Mouse (Mus musculus) kidney, postnatal 0 days (tissue): Measurements from ENCODE around the gene Serpinb2. TPM values are rescaled to one million over a fixed set of nuclear protein-coding genes. Genes with fewer than 3 reads are reported as not detected.
A peak's percentile ranks its signal among the peaks of the same experiment; 100 is the strongest.

Source experiments
- ATAC-seq: fragments of 200-750 bp; cut with Nextera tagmentation; replicated peaks from 2 replicates; pipeline ENCODE4 v1.8.0; 2017; ENCODE audit warnings: low read depth, moderate number of reproducible peaks, moderate TSS enrichment, moderate library complexity; ENCODE audit not compliant: low FRiP score
- DNase-seq: peaks from one replicate; pipeline ENCODE4 v3.0.0-alpha.2; 2016; ENCODE audit warnings: low spot score
- H3K27ac ChIP-seq: fragments of 300-500 bp; sonication (generic); 2 replicates; pipeline ENCODE4 v1.5.1; 2014; ENCODE audit warnings: mild to moderate bottlenecking
- H3K27me3 ChIP-seq: fragments of 300-500 bp; sonication (generic); 2 replicates; pipeline ENCODE4 v1.6.1; 2014; ENCODE audit warnings: low read length, mixed read lengths; ENCODE audit not compliant: insufficient read depth
- H3K36me3 ChIP-seq: fragments of 300-500 bp; sonication (generic); 2 replicates; pipeline ENCODE4 v1.6.1; 2014; ENCODE audit warnings: low read length, mixed read lengths; ENCODE audit not compliant: insufficient read depth
- H3K4me1 ChIP-seq: fragments of 300-500 bp; sonication (generic); replicated peaks from 2 replicates; pipeline ENCODE4 v1.6.1; 2014; ENCODE audit warnings: antibody characterized with exemption, low read length, mixed read lengths; ENCODE audit not compliant: insufficient read depth
- H3K4me2 ChIP-seq: fragments of 300-500 bp; sonication (generic); 2 replicates; pipeline ENCODE4 v1.6.1; 2014; ENCODE audit warnings: mild to moderate bottlenecking, low read length, moderate library complexity, mixed read lengths
- H3K4me3 ChIP-seq: fragments of 300-500 bp; sonication (generic); replicated peaks from 2 replicates; pipeline ENCODE4 v1.5.1; 2014; ENCODE audit warnings: low read depth, low read length
- H3K9ac ChIP-seq: fragments of 300-500 bp; sonication (generic); 2 replicates; pipeline ENCODE4 v1.6.1; 2014; ENCODE audit warnings: low read depth, low read length
- H3K9me3 ChIP-seq: fragments of 300-500 bp; sonication (generic); replicated peaks from 2 replicates; pipeline ENCODE4 v1.6.1; 2016; ENCODE audit warnings: low read length, inconsistent platforms, mixed read lengths
- CTCF ChIP-seq: IDR thresholded peaks from 2 replicates; pipeline ENCODE4 v1.5.1; 2016; ENCODE audit warnings: antibody characterized with exemption, low read depth, mild to moderate bottlenecking, moderate library complexity
- WGBS: fragments of 180-500 bp; shearing (Covaris S2); extraction: QIAGEN DNeasy Blood & Tissue Kit; methylation state at CpG from one replicate; pipeline ENCODE4 v1.1.7; 2014; 5-methylcytosine and 5-hydroxymethylcytosine counted together
- polyA plus RNA-seq: library from polyadenylated mRNA; unstranded; fragments of >200 nt; fragmentation: Nextera tagmentation; extraction: Ambion mirVana; gene quantifications from 2 replicates; pipeline ENCODE4 v1.2.1, GENCODE M21; 2015

Gene Serpinb2
- polyA plus RNA-seq: not detected in 2 replicates

DNA sequence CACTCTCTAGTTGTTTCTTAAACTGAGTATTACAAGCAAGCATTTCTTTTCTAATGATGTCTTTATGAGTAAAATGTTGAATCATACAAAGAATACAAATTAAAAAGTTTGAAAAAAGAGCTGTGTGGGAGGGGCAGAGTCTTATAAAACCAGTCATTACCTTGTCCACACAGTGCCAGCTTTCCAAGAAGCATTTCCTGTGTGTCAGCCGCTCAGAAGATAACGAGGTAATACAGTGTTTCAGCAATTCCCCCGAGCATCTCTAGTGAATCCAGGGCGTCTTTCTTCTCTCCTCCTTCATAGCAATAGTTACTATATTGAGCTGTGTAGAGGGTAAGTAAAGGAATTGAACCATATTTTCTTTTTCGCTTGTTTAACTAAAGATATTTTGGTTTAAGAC lies at the start of gene Serpinb2:
Gene Serpinb2 (plus strand): TSS at position 172 of the 400 bp plus-strand sequence.
- ATAC-seq (no peak), DNase-seq (no peak)
- Histone ChIP-seq H3K4me1 (no peaks in the 10 kb centered on the region), H3K4me3 (no peak within 1 kb of the TSS), H3K27ac (no peak within 1 kb of the TSS), H3K9ac (no peak within 1 kb of the TSS), H3K36me3 (no peaks in the 10 kb centered on the region), H3K9me3 (no peaks in the 10 kb centered on the region), H3K4me2 (no peak within 1 kb of the TSS), H3K27me3 (no peaks in the 10 kb centered on the region)
- WGBS: 52% methylated on average over 5 of the region's 5 CpGs
- no peak for TF ChIP-seq CTCF

DNA sequence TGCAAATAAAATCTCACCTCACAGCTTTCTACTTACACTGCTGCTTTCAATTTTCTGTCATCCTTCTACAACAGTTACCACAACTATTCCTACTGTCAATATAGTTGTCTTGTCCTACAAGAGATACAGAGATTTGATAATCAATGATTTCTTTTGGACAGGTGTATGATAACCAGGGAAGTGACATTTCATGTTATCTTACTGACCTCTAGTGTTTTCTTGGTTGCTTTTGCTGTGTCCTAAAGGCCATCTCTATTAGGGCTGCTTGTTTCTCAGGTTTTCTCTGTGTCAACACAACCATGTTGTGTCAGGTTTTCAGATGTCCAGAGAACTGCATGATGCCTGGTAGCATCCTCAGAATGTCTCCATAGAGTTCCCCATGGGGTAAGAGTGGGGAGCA lies 31.3 kb upstream of the Serpinb2 start:
- Histone ChIP-seq H3K4me1 (no peaks in the 10 kb centered on the region), H3K4me2 (no peak overlapping the region), H3K4me3 (no peak overlapping the region), H3K27me3 (no peaks in the 10 kb centered on the region), H3K9ac (no peak overlapping the region), H3K36me3 (no peaks in the 10 kb centered on the region), H3K9me3 (no peaks in the 10 kb centered on the region), H3K27ac (no peak overlapping the region)
- DNase-seq (no peak), ATAC-seq (no peak)
- no peak for TF ChIP-seq CTCF

DNA sequence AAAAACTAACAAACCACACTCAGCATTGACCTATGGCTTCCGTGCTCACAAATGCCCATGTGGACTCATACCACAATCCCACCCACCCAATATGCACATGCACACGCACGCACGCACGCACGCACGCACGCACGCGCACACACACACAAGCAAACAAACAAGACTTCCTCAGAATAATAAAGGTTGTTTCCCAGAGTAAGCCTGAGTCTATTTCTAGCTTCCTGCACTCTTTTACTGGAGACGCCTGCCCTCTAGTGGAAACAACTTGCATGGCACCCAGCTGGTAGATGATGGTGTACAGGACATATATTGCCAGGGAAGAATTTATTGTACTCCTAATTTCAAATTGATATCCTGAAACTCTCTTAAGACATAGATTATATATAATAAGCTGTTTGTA lies 29.8 kb upstream of the Serpinb2 start:
- no peak overlapping the region for H3K4me2 ChIP-seq
- WGBS: 23% methylated on average over 11 of the region's 11 CpGs
- TF ChIP-seq CTCF: peak; percentile 96

DNA sequence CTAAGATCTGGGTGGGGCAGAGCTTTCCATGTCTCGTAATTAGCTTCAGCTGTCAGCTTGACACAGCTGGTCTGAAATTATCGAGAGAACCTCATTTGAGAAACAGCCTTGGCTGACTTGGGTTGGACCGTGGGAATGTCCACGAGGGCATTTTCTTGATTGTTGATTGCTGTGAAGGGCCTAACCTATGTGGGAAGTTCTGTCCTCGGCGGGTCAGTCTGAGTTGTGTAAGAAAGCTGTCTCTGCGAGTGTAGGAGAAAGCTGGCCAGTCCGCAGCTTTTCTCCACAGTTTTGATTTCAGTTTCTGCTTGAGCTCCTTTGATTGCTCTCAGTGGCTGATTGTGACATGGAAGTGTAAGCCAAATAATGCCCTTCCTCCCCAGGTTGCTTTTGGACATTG lies 21.6 kb upstream of the Serpinb2 start:
- Histone ChIP-seq H3K36me3 (no peaks in the 10 kb centered on the region), H3K9me3 (no peaks in the 10 kb centered on the region), H3K4me3 (no peak overlapping the region), H3K27ac (no peak overlapping the region), H3K27me3 (no peaks in the 10 kb centered on the region), H3K4me2 (no peak overlapping the region), H3K4me1 (no peaks in the 10 kb centered on the region), H3K9ac (no peak overlapping the region)
- ATAC-seq: no peak
- 70% methylated on average over 8 of the region's 8 CpGs for WGBS
- DNase-seq: no peak
- TF ChIP-seq CTCF: no peak

More for the DNA sequence above, 29.8 kb upstream of the Serpinb2 start:
- no peaks in the 10 kb centered on the region for H3K9me3 ChIP-seq
- no peaks in the 10 kb centered on the region for H3K4me1 ChIP-seq
- no peak overlapping the region for H3K27ac ChIP-seq
- DNase-seq (peak; percentile 83), ATAC-seq (peak; percentile 33; the same call in 1 of the 2 replicates)
- no peak overlapping the region for H3K4me3 ChIP-seq
- no peaks in the 10 kb centered on the region for H3K36me3 ChIP-seq
- H3K9ac ChIP-seq: no peak overlapping the region
- no peaks in the 10 kb centered on the region for H3K27me3 ChIP-seq

DNA sequence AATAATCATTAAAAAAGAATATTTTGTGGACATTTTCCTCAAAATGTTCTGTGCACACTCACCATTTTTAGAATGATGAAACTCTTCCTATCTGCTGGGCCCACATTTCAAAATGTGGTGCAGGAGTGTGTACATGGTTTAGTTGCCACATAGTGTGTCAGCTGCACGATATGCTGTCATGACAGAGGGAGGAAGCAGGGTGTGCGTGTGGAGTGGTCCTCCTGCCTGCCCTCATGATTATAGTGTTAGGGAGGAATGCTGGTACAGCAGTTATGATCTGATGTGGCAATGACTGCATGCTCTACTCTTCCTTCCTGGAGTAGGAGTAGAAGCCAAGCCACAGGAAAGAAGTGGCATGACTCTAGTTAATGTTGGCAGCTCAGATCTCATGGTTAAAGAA lies 14.4 kb upstream of the Serpinb2 start:
- H3K27ac ChIP-seq: no peak overlapping the region
- H3K4me3 ChIP-seq: no peak overlapping the region
- H3K36me3 ChIP-seq: no peaks in the 10 kb centered on the region
- WGBS: 79% methylated on average over 2 of the region's 2 CpGs
- ATAC-seq (no peak), DNase-seq (no peak)
- H3K9ac ChIP-seq: no peak overlapping the region
- TF ChIP-seq CTCF: no peak
- H3K4me1 ChIP-seq: no peaks in the 10 kb centered on the region
- no peak overlapping the region for H3K4me2 ChIP-seq
- H3K27me3 ChIP-seq: no peaks in the 10 kb centered on the region
- H3K9me3 ChIP-seq: no peaks in the 10 kb centered on the region

DNA sequence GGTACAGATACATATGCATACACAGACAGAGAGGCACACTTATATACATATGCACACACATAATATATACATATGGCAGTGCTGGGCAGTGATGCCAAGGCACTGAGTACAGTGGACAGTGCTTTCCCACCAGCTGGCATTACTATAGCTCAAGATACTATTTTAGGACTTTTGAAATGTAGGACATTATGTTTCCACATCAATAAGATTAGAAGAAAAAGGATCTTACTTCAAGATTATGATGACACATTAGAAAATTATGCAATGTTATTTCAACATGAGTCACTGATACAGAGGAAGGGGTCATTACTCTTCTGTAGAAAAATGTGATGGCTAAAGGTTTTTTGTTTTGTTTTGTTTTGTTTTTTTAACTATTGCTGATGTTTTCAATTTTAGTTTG lies 9.2 kb upstream of the Serpinb2 start:
- Histone ChIP-seq H3K4me3 (no peak overlapping the region), H3K4me1 (no peaks in the 10 kb centered on the region), H3K9me3 (no peaks in the 10 kb centered on the region), H3K36me3 (no peaks in the 10 kb centered on the region), H3K4me2 (no peak overlapping the region), H3K9ac (no peak overlapping the region), H3K27me3 (no peaks in the 10 kb centered on the region), H3K27ac (no peak overlapping the region)
- TF ChIP-seq CTCF: no peak
- ATAC-seq (no peak), DNase-seq (no peak)

DNA sequence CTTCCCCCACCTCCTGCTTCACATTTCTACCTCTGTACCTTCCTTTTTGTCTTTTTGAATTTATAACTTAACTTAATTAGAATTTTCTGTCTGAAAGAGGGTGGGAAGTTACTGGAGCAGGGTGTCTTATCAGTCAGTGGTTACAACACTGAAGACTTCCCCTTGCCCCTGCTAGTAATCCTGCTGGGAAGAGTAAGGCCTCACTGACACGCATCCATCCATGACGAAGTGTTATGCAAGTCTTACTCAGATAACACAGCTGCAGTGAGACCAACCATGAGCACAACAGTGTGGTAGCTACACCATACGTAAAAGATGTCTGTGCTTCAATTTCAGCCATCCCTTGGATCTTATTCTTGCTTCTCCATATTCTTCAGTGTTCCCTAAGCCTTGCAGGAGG lies 7.9 kb upstream of the Serpinb2 start:
- H3K27me3 ChIP-seq: no peaks in the 10 kb centered on the region
- DNase-seq: no peak
- no peak for TF ChIP-seq CTCF
- H3K9ac ChIP-seq: no peak overlapping the region
- no peak overlapping the region for H3K4me3 ChIP-seq
- no peaks in the 10 kb centered on the region for H3K36me3 ChIP-seq
- ATAC-seq: no peak
- 80% methylated on average over 3 of the region's 3 CpGs for WGBS
- H3K9me3 ChIP-seq: no peaks in the 10 kb centered on the region
- no peak overlapping the region for H3K27ac ChIP-seq
- H3K4me1 ChIP-seq: no peaks in the 10 kb centered on the region
- no peak overlapping the region for H3K4me2 ChIP-seq
